Mouse (Mus musculus) liver, postnatal 0 days (tissue): ENCODE data around the gene Vgf. TPM values are rescaled to one million over a fixed set of nuclear protein-coding genes. Genes with fewer than 3 reads are reported as not detected.
A peak's percentile ranks its signal among the peaks of the same experiment; 100 is the strongest.

ENCODE experiments used
- ATAC-seq: fragments of 200-750 bp; cut with Nextera tagmentation; 2 replicates; pipeline ENCODE4 v1.8.0; 2017; ENCODE audit warnings: mild to moderate bottlenecking, moderate library complexity
- DNase-seq: peaks from one replicate; pipeline ENCODE4 v3.0.0-alpha.2; 2016
- H3K27ac ChIP-seq: fragments of 300-500 bp; sonication (generic); 2 replicates; pipeline ENCODE4 v1.5.1; 2014; ENCODE audit warnings: antibody characterized with exemption, moderate library complexity, mild to moderate bottlenecking, low read depth
- H3K27me3 ChIP-seq: fragments of 300-500 bp; sonication (generic); 2 replicates; pipeline ENCODE4 v1.6.1; 2014; ENCODE audit warnings: low read length, control low read depth, mixed read lengths; ENCODE audit not compliant: insufficient read depth
- H3K36me3 ChIP-seq: fragments of 300-500 bp; sonication (generic); replicated peaks from 2 replicates; pipeline ENCODE4 v1.6.1; 2014; ENCODE audit warnings: mild to moderate bottlenecking, control low read depth, low read length, moderate library complexity, mixed read lengths; ENCODE audit not compliant: insufficient read depth
- H3K4me1 ChIP-seq: fragments of 300-500 bp; sonication (generic); 2 replicates; pipeline ENCODE4 v1.6.1; 2014; ENCODE audit warnings: antibody characterized with exemption, mild to moderate bottlenecking, control low read depth; ENCODE audit not compliant: insufficient read depth
- H3K4me2 ChIP-seq: fragments of 300-500 bp; sonication (generic); 2 replicates; pipeline ENCODE4 v1.6.1; 2014; ENCODE audit warnings: low read depth, mild to moderate bottlenecking, low read length, moderate library complexity, mixed read lengths
- H3K4me3 ChIP-seq: fragments of 300-500 bp; sonication (generic); 2 replicates; pipeline ENCODE4 v1.5.1; 2014; ENCODE audit warnings: low read depth, low read length
- H3K9ac ChIP-seq: fragments of 300-500 bp; sonication (generic); replicated peaks from 2 replicates; pipeline ENCODE4 v1.6.1; 2014; ENCODE audit warnings: mild to moderate bottlenecking, moderate library complexity
- H3K9me3 ChIP-seq: fragments of 300-500 bp; sonication (generic); 2 replicates; pipeline ENCODE4 v1.6.1; 2016; ENCODE audit warnings: mild to moderate bottlenecking, control low read depth, low read length, mixed read lengths
- CTCF ChIP-seq: sonication (generic); IDR thresholded peaks from 2 replicates; pipeline ENCODE4 v1.5.1; 2016; ENCODE audit warnings: antibody characterized with exemption, low read depth
- EP300 ChIP-seq: IDR thresholded peaks from 2 replicates; pipeline ENCODE4 v1.6.1; 2016; ENCODE audit warnings: antibody characterized with exemption, low read depth, mild to moderate bottlenecking
- WGBS: fragments of 180-500 bp; shearing (Covaris S2); extraction: QIAGEN DNeasy Blood & Tissue Kit; methylation state at CpG from one replicate; pipeline ENCODE4 v1.1.7; 2014; ENCODE audit not compliant: insufficient replicate concordance; 5-methylcytosine and 5-hydroxymethylcytosine counted together
- polyA plus RNA-seq: library from polyadenylated mRNA; unstranded; fragments of >200 nt; fragmentation: Nextera tagmentation; extraction: Ambion mirVana; gene quantifications from 2 replicates; pipeline ENCODE4 v1.2.1, GENCODE M21; 2015

The Vgf gene
- polyA plus RNA-seq, 1 experiment from 2014 or later: not detected

GRCm38 (mm10) chr5:136986695-136987137 is 39.5 kb upstream of the Vgf start, which contains the start of gene Plod3:
Gene Plod3 (plus strand): TSS chr5:136987019.
- DNase-seq (peak; percentile 97), ATAC-seq (peak; percentile 95)
- H3K4me2 ChIP-seq: peak within 1 kb of the TSS; percentile 99
- peak within 1 kb of the TSS; percentile 91 for H3K9ac ChIP-seq
- no peaks in the 10 kb centered on the region for H3K27me3 ChIP-seq
- H3K27ac ChIP-seq: peak within 1 kb of the TSS; percentile 91
- H3K4me3 ChIP-seq: peak within 1 kb of the TSS; percentile 99
- WGBS: under 1% methylated on average over 26 of the region's 26 CpGs
- H3K4me1 ChIP-seq: peaks cover 16% of the 10 kb centered on the region
- no peaks in the 10 kb centered on the region for H3K9me3 ChIP-seq
- H3K36me3 ChIP-seq: peaks cover 31% of the 10 kb centered on the region; the same call in 1 of the 2 replicates
- TF ChIP-seq CTCF (no peak), EP300 (no peak)

GRCm38 (mm10) chr5:136987138-136987933 is 38.9 kb upstream of the Vgf start:
- WGBS: 1% methylated on average over 65 of the region's 67 CpGs
- Histone ChIP-seq H3K36me3 (peaks cover 34% of the 10 kb centered on the region; the same call in 1 of the 2 replicates), H3K27ac (peak overlapping the region; percentile 91), H3K9ac (peak overlapping the region; percentile 91), H3K9me3 (no peaks in the 10 kb centered on the region), H3K4me2 (peak overlapping the region; percentile 99), H3K4me1 (peaks cover 16% of the 10 kb centered on the region), H3K4me3 (peak overlapping the region; percentile 99), H3K27me3 (no peaks in the 10 kb centered on the region)
- ATAC-seq: peak; percentile 60
- TF ChIP-seq CTCF (no peak), EP300 (no peak)
- DNase-seq: peak; percentile 81

GRCm38 (mm10) chr5:136987934-136988271 is 38.3 kb upstream of the Vgf start, which contains the start of gene Znhit1:
Gene Znhit1 (minus strand): TSS chr5:136988021.
- peak within 1 kb of the TSS; percentile 91 for H3K27ac ChIP-seq
- peaks cover 16% of the 10 kb centered on the region for H3K4me1 ChIP-seq
- DNase-seq (no peak), ATAC-seq (no peak)
- no peaks in the 10 kb centered on the region for H3K27me3 ChIP-seq
- no peaks in the 10 kb centered on the region for H3K9me3 ChIP-seq
- peak within 1 kb of the TSS; percentile 99 for H3K4me3 ChIP-seq
- H3K4me2 ChIP-seq: peak within 1 kb of the TSS; percentile 99
- TF ChIP-seq CTCF: no peak
- no peak for TF ChIP-seq EP300
- WGBS: 6% methylated on average over 12 of the region's 12 CpGs
- H3K36me3 ChIP-seq: peaks cover 35% of the 10 kb centered on the region; the same call in 1 of the 2 replicates
- peak within 1 kb of the TSS; percentile 91 for H3K9ac ChIP-seq

GRCm38 (mm10) chr5:136988420-136988819 is 37.8 kb upstream of the Vgf start:
- Histone ChIP-seq H3K36me3 (peaks cover 33% of the 10 kb centered on the region; the same call in 1 of the 2 replicates), H3K4me2 (peak overlapping the region; percentile 99), H3K4me3 (peak overlapping the region; percentile 99; the same call in 1 of the 2 replicates), H3K27ac (no peak overlapping the region), H3K9me3 (no peaks in the 10 kb centered on the region), H3K4me1 (peaks cover 16% of the 10 kb centered on the region), H3K9ac (0 out of 2 replicates have a peak overlapping the region, but pooled peaks have one; percentile 91), H3K27me3 (no peaks in the 10 kb centered on the region)
- TF ChIP-seq CTCF (no peak), EP300 (no peak)
- ATAC-seq (no peak), DNase-seq (no peak)
- whole genome bisulfite sequencing: 42% methylated on average over 6 of the region's 7 CpGs

- no peak overlapping the region for H3K9ac ChIP-seq
- H3K9me3 ChIP-seq: no peaks in the 10 kb centered on the region
- H3K4me2 ChIP-seq: no peak overlapping the region
- no peaks in the 10 kb centered on the region for H3K27me3 ChIP-seq
- ATAC-seq: no peak
- no peak overlapping the region for H3K4me3 ChIP-seq
- peaks cover 16% of the 10 kb centered on the region for H3K4me1 ChIP-seq
- H3K36me3 ChIP-seq: peaks cover 32% of the 10 kb centered on the region
- DNase-seq: no peak
- WGBS: 81% methylated on average over 6 of the region's 6 CpGs
- no peak overlapping the region for H3K27ac ChIP-seq
- TF ChIP-seq EP300 (no peak), CTCF (no peak)
Measured at GRCm38 (mm10) chr5:136989801-136990200, 36.4 kb upstream of the Vgf start.

- H3K36me3 ChIP-seq: peaks cover 5% of the 10 kb centered on the region
- H3K27ac ChIP-seq: no peak overlapping the region
- no peak for ATAC-seq
- no peaks in the 10 kb centered on the region for H3K4me1 ChIP-seq
- H3K9ac ChIP-seq: no peak overlapping the region
- DNase-seq: no peak
- H3K4me2 ChIP-seq: no peak overlapping the region
- H3K4me3 ChIP-seq: no peak overlapping the region
- 70% methylated on average over 4 of the region's 5 CpGs for WGBS
- H3K9me3 ChIP-seq: no peaks in the 10 kb centered on the region
- H3K27me3 ChIP-seq: no peaks in the 10 kb centered on the region
- TF ChIP-seq CTCF (no peak), EP300 (no peak)
Measured at GRCm38 (mm10) chr5:136999449-136999848, 26.7 kb upstream of the Vgf start.
